In genomic region chr17:26098461-26098860, GRCm38 (mm10) we compare ENCODE assay signal across 16 mouse cellular contexts.
"Had no signal": no experiment of that assay in that cellular context is flagged by ENCODE, and none has a peak within 500 bp of the region (broad histone marks: within the 10 kb centered on the region; RNA-seq: fewer than 3 reads in every experiment).

No protein-coding gene starts in this region.

- H3K36me3 ChIP-seq: neural tube, embryonic 13.5 days; neural tube, embryonic 15.5 days; stomach, embryonic 15.5 days had no signal

- H3K4me3 ChIP-seq: neural tube, embryonic 13.5 days; neural tube, embryonic 15.5 days; stomach, embryonic 15.5 days had no signal

- DNase-seq: retina, postnatal 1 day; right cerebral cortex, adult 18-20 months; right cerebral cortex, postnatal 14 days; right cerebral cortex, postnatal 25 days; right cerebral cortex, postnatal 4 days; spleen, adult 18-20 months; thymus, adult 18-20 months; thymus, adult 2 months; thymus, postnatal 14 days; thymus, postnatal 25 days; thymus, postnatal 36 days; thymus, postnatal 4 days had no signal

- H3K27ac ChIP-seq: neural tube, embryonic 13.5 days; neural tube, embryonic 15.5 days; stomach, embryonic 15.5 days; stomach, postnatal 0 days had no signal

- H3K4me1 ChIP-seq: stomach, embryonic 15.5 days had no signal

- H3K4me2 ChIP-seq: neural tube, embryonic 13.5 days; neural tube, embryonic 15.5 days; stomach, embryonic 15.5 days had no signal

- H3K9me3 ChIP-seq: neural tube, embryonic 13.5 days; neural tube, embryonic 15.5 days; stomach, embryonic 15.5 days had no signal

- H3K9ac ChIP-seq: neural tube, embryonic 13.5 days; neural tube, embryonic 15.5 days; stomach, embryonic 15.5 days had no signal

- H3K27me3 ChIP-seq: neural tube, embryonic 13.5 days; neural tube, embryonic 15.5 days; stomach, embryonic 15.5 days had no signal
